Mouse (Mus musculus): ENCODE data around the gene 1700025F22Rik.

DNA sequence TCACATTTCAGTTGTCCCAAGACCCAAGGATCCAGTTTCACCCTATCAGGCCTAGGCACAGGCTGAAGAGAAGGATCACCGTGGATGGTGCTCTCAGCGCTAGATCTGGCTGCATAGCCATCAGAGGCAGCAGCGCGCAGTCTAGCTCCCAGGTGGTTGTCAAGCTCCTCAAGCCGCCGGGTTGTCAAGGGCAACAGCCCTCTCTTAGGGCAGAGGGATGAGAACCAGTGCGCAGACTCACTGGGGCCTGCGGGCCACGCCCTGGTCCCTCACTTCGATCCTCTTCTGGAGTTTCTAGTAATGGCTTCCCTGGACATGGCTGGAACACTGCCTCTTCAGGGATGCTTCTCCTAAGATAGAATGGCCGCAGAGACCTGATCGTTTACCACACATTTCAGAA is 31.4 kb upstream of the 1700025F22Rik start, which contains the start of gene Ms4a13:
- TF ChIP-seq ZNF384 (IDR thresholded peaks at IDR 0.05; ENCODE audit: low read depth, low read length) = no peak
- TF ChIP-seq ZC3H11A (IDR thresholded peaks at IDR 0.05; ENCODE audit: borderline replicate concordance, low read depth, low read length) = no peak
- no peak for TF ChIP-seq HCFC1 (IDR thresholded peaks at IDR 0.05; ENCODE audit: borderline replicate concordance, insufficient read depth, low read length)
- no peak for TF ChIP-seq CHD2 (IDR thresholded peaks at IDR 0.05; ENCODE audit: low read depth, low read length)
- no peak for TF ChIP-seq MAFK (IDR thresholded peaks at IDR 0.05; ENCODE audit: insufficient read depth, low read depth, low read length)

All from ES-E14 (cell line).